Mouse (Mus musculus) erythroblast, embryonic 14.5 days (primary cell): ENCODE data around the gene Foxc2. TPM values are rescaled to one million over a fixed set of nuclear protein-coding genes. Genes with fewer than 3 reads are reported as not detected.

Experiments
- H3K27me3 ChIP-seq: 2 replicates; pipeline ENCODE4 v1.6.1; 2012; ENCODE audit warnings: inconsistent platforms; ENCODE audit not compliant: control insufficient read depth
- H3K36me3 ChIP-seq: 2 replicates; pipeline ENCODE4 v1.6.1; 2012; ENCODE audit warnings: mild to moderate bottlenecking, inconsistent platforms; ENCODE audit not compliant: control insufficient read depth
- H3K4me1 ChIP-seq: 2 replicates; pipeline ENCODE4 v1.6.1; 2012; ENCODE audit warnings: inconsistent platforms; ENCODE audit not compliant: control insufficient read depth
- H3K4me3 ChIP-seq: replicated peaks from 2 replicates; pipeline ENCODE3; 2012; ENCODE audit warnings: moderate library complexity, mild to moderate bottlenecking, inconsistent platforms
- H3K9me3 ChIP-seq: 2 replicates; pipeline ENCODE4 v1.6.1; 2012; ENCODE audit warnings: low read length, inconsistent platforms, mixed read lengths; ENCODE audit not compliant: control insufficient read depth
- GATA1 ChIP-seq: IDR thresholded peaks from 2 replicates; pipeline ENCODE4 v1.6.1; 2012; ENCODE audit warnings: low read length, inconsistent platforms, mixed read lengths
- TAL1 ChIP-seq: IDR thresholded peaks from 3 replicates; pipeline ENCODE4 v1.6.1; 2012; ENCODE audit warnings: low read length, inconsistent platforms, mixed read lengths
- polyA plus RNA-seq: library from polyadenylated mRNA; stranded (reverse); fragments of >175 nt; gene quantifications from 2 replicates; pipeline ENCODE4 v1.2.3, GENCODE M21; 2012

Foxc2 gene
- polyA plus RNA-seq, 1 experiment = not detected

DNA sequence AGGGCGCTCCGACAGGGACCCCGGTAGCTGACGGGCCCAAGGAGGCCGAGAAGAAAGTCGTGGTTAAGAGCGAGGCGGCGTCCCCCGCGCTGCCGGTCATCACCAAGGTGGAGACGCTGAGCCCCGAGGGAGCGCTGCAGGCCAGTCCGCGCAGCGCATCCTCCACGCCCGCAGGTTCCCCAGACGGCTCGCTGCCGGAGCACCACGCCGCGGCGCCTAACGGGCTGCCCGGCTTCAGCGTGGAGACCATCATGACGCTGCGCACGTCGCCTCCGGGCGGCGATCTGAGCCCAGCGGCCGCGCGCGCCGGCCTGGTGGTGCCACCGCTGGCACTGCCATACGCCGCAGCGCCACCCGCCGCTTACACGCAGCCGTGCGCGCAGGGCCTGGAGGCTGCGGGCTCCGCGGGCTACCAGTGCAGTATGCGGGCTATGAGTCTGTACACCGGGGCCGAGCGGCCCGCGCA is 1.2 kb downstream of the Foxc2 start:
- H3K4me1 ChIP-seq = peaks cover 5% of the 10 kb centered on the region
- H3K27me3 ChIP-seq = peaks cover 100% of the 10 kb centered on the region
- TF ChIP-seq GATA1 (no peak), TAL1 (no peak)
- peaks cover 23% of the 10 kb centered on the region for H3K9me3 ChIP-seq
- no peaks in the 10 kb centered on the region for H3K36me3 ChIP-seq
- H3K4me3 ChIP-seq = no peak overlapping the region

DNA sequence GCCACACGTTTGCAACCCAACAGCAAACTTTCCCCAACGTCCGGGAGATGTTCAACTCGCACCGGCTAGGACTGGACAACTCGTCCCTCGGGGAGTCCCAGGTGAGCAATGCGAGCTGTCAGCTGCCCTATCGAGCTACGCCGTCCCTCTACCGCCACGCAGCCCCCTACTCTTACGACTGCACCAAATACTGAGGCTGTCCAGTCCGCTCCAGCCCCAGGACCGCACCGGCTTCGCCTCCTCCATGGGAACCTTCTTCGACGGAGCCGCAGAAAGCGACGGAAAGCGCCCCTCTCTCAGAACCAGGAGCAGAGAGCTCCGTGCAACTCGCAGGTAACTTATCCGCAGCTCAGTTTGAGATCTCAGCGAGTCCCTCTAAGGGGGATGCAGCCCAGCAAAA is 1.9 kb downstream of the Foxc2 start:
- no peaks in the 10 kb centered on the region for H3K36me3 ChIP-seq
- peaks cover 5% of the 10 kb centered on the region for H3K4me1 ChIP-seq
- TF ChIP-seq GATA1 (no peak), TAL1 (no peak)
- H3K9me3 ChIP-seq = peaks cover 23% of the 10 kb centered on the region
- H3K27me3 ChIP-seq = peaks cover 100% of the 10 kb centered on the region
- H3K4me3 ChIP-seq = no peak overlapping the region

DNA sequence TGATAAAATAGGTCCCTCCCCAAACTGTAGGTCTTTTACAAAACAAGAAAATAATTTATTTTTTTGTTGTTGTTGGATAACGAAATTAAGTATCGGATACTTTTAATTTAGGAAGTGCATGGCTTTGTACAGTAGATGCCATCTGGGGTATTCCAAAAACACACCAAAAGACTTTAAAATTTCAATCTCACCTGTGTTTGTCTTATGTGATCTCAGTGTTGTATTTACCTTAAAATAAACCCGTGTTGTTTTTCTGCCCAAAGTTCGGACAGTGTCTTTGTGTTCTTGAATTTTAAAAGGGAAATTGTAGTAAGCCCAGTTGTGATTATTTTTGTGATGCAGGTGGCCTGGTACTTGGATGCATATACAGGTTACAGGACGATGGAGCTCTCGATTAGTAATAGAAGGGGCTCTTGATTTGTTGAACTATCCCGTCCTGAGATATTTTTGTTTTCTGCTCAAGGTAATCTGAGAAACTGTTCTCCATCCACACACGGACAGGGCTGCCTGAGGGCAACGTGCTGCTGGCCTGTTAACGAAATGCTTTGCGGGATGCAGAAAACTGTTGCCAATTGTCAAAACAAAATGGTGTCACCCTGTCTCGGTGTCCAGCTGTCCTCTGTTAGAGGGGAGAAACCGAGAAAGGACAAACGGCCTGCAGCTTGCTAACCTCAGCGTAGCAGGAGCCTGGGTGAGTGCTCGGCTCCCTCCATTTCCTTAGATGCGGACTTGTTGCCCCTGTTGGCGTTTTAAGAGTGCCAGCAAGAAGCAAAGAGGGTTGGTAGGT is 2.9 kb downstream of the Foxc2 start:
- peaks cover 5% of the 10 kb centered on the region for H3K4me1 ChIP-seq
- H3K27me3 ChIP-seq = peaks cover 100% of the 10 kb centered on the region
- TF ChIP-seq TAL1 (no peak), GATA1 (no peak)
- H3K4me3 ChIP-seq = no peak overlapping the region
- H3K36me3 ChIP-seq = no peaks in the 10 kb centered on the region
- H3K9me3 ChIP-seq = peaks cover 23% of the 10 kb centered on the region

DNA sequence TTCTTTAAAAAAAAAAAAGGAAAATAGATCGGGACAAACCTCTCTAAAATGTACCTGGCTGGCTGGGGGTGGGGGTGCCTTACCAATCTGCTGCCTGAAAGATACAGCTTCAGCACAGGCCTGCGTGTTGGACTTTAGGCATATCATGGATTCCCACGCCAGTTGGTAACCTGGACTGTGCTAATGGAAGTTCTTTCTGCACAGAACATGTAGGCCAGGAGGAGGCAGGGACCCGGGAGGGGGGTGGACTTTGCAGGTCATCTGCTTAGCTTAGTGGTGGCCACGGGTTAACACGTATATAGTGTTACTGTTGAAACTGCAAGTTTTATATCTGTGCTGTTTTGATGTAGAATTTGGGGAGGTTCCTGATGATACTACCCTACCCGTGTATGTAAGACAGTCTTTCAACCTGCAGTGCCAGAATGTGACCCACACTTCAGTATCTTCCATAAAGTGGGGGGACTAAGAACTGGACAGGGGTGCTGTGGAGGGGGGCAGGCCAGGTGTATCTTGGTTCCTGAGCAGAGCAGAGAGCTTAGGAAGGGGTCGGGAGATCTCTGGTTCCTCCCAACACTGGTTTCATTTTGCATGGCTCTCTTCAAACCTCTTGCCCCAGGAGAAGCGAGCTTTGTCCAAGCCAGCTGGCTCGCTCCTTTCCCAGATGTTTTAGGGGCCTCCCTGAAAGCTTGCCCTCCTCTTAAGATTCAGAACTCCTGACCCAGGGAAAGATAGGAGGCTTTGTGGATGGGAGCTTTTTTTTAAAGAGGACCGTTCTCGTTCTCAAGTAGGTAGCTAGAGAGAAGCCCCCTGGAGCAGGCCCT is 3.9 kb downstream of the Foxc2 start:
- Histone ChIP-seq H3K4me3 (no peak overlapping the region), H3K9me3 (peaks cover 23% of the 10 kb centered on the region), H3K36me3 (no peaks in the 10 kb centered on the region), H3K4me1 (peaks cover 5% of the 10 kb centered on the region), H3K27me3 (peaks cover 99% of the 10 kb centered on the region)
- no peak for TF ChIP-seq GATA1
- TF ChIP-seq TAL1 = no peak

DNA sequence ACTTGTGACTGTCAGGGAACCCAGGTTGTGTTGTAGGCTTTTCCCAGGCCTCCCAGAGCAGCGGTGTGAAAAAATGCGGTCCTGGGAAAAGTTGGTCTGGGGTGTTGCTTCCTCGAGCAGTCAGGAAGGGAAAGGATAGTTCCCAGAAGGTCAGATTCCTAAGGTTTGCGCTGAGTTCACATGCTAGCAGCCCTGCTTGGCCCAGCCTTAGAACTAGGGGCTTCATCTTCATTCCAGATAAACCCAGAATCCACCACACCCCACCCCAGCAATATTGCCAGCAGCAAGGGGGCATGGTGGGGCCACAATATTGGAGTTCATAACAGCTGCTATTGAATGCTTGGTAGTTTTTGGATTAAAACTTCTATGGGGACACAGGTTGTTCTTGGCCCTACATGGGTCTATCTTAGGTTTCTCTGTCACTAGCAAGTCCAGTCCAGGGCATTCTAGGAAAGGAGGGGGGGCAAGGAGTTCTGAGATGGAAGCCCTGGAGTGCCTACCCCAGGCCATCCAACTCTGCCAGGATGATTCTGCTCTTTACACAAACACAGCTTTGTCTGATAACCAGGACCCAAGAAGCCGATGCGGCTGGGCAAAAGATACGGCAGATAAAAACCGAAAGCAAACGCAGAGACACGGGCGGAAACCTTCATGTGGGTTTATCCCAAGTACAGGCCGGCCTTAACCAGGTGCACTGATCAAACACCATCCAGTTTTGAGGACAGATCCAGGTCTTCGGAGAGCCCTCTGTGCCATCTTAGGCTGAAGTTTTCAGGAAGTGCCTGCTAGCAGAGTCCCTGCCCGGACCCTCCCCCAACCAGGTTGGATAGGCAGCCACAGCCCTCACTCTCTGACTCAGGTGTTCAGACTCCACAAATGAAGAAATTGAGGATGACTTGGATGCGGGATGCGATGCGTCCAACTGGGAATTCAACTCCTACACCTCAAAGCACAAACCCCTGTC is 4.8 kb downstream of the Foxc2 start:
- Histone ChIP-seq H3K36me3 (no peaks in the 10 kb centered on the region), H3K9me3 (peaks cover 18% of the 10 kb centered on the region), H3K27me3 (peaks cover 99% of the 10 kb centered on the region), H3K4me1 (peaks cover 5% of the 10 kb centered on the region), H3K4me3 (no peak overlapping the region)
- TF ChIP-seq GATA1 (no peak), TAL1 (no peak)

GRCm38 (mm10) chr8:121121704-121122103 is 5.7 kb downstream of the Foxc2 start:
- H3K9me3 ChIP-seq = peaks cover 11% of the 10 kb centered on the region
- no peaks in the 10 kb centered on the region for H3K36me3 ChIP-seq
- H3K4me1 ChIP-seq = no peaks in the 10 kb centered on the region
- H3K27me3 ChIP-seq = peaks cover 99% of the 10 kb centered on the region
- no peak for TF ChIP-seq GATA1
- H3K4me3 ChIP-seq = no peak overlapping the region

DNA sequence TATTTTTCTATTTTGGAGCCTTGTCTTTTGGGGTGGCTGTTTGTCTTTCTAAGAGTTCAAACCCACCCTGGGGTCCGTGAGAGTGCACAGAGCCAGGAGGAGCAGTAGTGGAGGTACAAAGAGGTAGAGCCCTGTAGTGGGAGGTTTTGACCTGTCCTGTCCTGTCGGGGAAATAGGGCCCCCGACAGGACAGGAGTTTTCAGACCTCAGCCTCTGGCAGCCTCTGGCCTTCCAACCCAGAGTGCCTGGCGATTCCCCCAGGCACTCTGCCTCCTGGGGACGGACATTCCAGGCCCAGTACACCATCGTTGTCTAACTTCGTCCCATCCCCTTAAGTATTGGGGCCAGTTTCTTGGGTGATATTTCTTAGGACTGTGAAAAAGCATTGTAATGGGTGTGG is 6.4 kb downstream of the Foxc2 start:
- Histone ChIP-seq H3K9me3 (peaks cover 5% of the 10 kb centered on the region; the same call in 1 of the 2 replicates), H3K4me3 (no peak overlapping the region), H3K4me1 (no peaks in the 10 kb centered on the region), H3K36me3 (no peaks in the 10 kb centered on the region), H3K27me3 (peaks cover 99% of the 10 kb centered on the region)
- TF ChIP-seq TAL1 (no peak), GATA1 (no peak)

GRCm38 (mm10) chr8:121123113-121123512 is 7.1 kb downstream of the Foxc2 start:
- Histone ChIP-seq H3K27me3 (peaks cover 99% of the 10 kb centered on the region), H3K4me3 (no peak overlapping the region), H3K9me3 (no peaks in the 10 kb centered on the region), H3K36me3 (no peaks in the 10 kb centered on the region), H3K4me1 (no peaks in the 10 kb centered on the region)
- TF ChIP-seq GATA1 (no peak), TAL1 (no peak)
